Mouse (Mus musculus) erythroblast, embryonic 14.5 days (primary cell): ENCODE results near the gene Olfr826. TPM values are rescaled to one million over a fixed set of nuclear protein-coding genes. Genes with fewer than 3 reads are reported as not detected.
"Not testable (repeated sequence)": the region's sequence is repeated elsewhere in the genome, so short reads cannot be mapped to it uniquely, and the experiment has no call there.

ENCODE experiments used
- H3K27me3 ChIP-seq: 2 replicates; pipeline ENCODE4 v1.6.1; 2012; ENCODE audit warnings: inconsistent platforms; ENCODE audit not compliant: control insufficient read depth
- H3K36me3 ChIP-seq: 2 replicates; pipeline ENCODE4 v1.6.1; 2012; ENCODE audit warnings: mild to moderate bottlenecking, inconsistent platforms; ENCODE audit not compliant: control insufficient read depth
- H3K4me1 ChIP-seq: 2 replicates; pipeline ENCODE4 v1.6.1; 2012; ENCODE audit warnings: inconsistent platforms; ENCODE audit not compliant: control insufficient read depth
- H3K4me3 ChIP-seq: replicated peaks from 2 replicates; pipeline ENCODE3; 2012; ENCODE audit warnings: moderate library complexity, mild to moderate bottlenecking, inconsistent platforms
- H3K9me3 ChIP-seq: 2 replicates; pipeline ENCODE4 v1.6.1; 2012; ENCODE audit warnings: low read length, inconsistent platforms, mixed read lengths; ENCODE audit not compliant: control insufficient read depth
- GATA1 ChIP-seq: IDR thresholded peaks from 2 replicates; pipeline ENCODE4 v1.6.1; 2012; ENCODE audit warnings: low read length, inconsistent platforms, mixed read lengths
- TAL1 ChIP-seq: IDR thresholded peaks from 3 replicates; pipeline ENCODE4 v1.6.1; 2012; ENCODE audit warnings: low read length, inconsistent platforms, mixed read lengths
- polyA plus RNA-seq: library from polyadenylated mRNA; stranded (reverse); fragments of >175 nt; gene quantifications from 2 replicates; pipeline ENCODE4 v1.2.3, GENCODE M21; 2012

Gene Olfr826
- not detected in 2 replicates for polyA plus RNA-seq

DNA sequence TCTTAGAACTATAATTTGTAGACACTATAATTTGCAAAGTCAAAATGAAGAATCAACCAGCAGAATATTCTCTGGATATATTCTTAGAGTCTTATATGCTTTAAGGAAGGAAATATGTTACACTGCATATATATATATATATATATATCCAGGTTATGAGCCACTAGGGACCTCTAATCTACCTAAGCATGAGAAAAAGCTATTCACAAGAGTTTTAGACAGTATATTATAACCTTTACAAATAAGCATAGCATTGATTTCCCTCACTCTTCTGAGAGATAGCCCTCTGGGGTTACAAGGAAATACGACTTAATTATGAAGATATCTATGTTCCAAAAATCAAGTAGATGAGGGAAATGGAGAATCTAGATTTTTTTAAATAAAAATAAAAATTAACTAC lies at the start of gene Olfr826:
TSS of gene Olfr826 (minus strand) at position 101 of the 400 bp plus-strand sequence.
- no peak for TF ChIP-seq GATA1
- TF ChIP-seq TAL1: no peak
- Histone ChIP-seq H3K4me3 (no peak within 1 kb of the TSS), H3K27me3 (no peaks in the 10 kb centered on the region), H3K9me3 (no peaks in the 10 kb centered on the region), H3K4me1 (no peaks in the 10 kb centered on the region), H3K36me3 (no peaks in the 10 kb centered on the region)

DNA sequence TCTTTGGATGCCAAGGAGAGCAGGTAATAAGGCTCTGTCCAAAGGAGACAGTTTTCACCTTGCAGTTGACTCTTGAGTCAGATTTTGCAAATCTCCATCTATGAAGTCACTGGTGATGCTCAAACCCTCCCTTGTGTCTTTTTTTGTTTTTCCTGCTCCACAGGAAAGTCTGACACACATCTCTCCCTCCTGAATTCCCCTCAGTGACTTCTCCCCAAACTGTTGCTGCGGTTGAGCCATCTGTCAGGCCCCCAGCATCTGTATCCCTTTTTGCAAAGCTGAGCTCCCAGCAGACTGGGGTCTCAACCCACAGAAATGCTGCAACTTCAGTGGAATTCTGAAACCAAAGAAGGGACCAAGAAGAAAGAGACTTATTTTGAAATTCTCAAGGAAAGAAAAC lies 48.1 kb upstream of the Olfr826 start:
- TF ChIP-seq TAL1 (no peak), GATA1 (no peak)
- Histone ChIP-seq H3K4me1 (no peaks in the 10 kb centered on the region), H3K9me3 (no peaks in the 10 kb centered on the region)

DNA sequence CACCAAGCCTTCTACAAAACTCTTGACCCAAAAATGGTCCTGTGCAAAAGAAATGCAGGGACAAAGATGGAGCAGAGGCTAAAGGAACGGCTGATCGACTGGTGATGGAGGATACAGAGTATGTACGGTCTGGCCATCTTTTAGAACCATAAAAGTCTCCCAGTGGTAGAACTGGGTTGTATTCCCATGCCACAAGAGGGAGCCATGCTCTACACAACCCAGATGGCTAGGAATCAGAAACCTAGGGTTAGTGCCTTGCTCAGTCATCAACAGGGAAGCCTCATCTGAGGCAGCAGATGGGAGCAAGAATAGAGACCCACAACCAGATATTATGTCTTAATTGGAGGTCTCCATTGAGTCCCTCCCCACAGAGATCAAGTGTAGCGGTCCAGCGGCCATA lies 45.6 kb upstream of the Olfr826 start:
- Histone ChIP-seq H3K27me3 (no peaks in the 10 kb centered on the region), H3K9me3 (no peaks in the 10 kb centered on the region), H3K4me3 (no peak overlapping the region), H3K36me3 (no peaks in the 10 kb centered on the region), H3K4me1 (no peaks in the 10 kb centered on the region)
- no peak for TF ChIP-seq GATA1
- TF ChIP-seq TAL1: no peak

More for the DNA sequence above, 48.1 kb upstream of the Olfr826 start:
- no peaks in the 10 kb centered on the region for H3K27me3 ChIP-seq
- H3K4me3 ChIP-seq: no peak overlapping the region
- H3K36me3 ChIP-seq: no peaks in the 10 kb centered on the region

DNA sequence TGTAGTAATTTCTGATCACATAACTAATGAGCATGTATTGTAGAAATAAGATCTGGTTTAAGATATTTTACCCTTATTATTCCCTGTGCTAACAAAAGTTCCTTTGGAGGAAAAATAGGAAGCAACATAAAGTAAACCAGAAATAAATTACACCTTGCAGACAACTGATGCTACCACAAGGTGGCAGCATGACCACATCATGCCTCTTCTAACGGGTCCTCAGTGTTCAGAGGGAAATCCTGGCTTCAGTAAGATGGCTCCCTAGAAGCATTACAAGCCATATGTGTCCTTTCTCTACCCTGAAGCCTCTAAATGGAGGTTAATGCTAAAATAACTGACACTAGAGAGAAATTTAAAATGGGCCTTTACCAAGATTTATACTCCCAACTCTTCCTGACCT lies 44.3 kb upstream of the Olfr826 start:
- H3K27me3 ChIP-seq: no peaks in the 10 kb centered on the region
- H3K4me3 ChIP-seq: no peak overlapping the region
- no peaks in the 10 kb centered on the region for H3K4me1 ChIP-seq
- no peaks in the 10 kb centered on the region for H3K36me3 ChIP-seq
- TF ChIP-seq GATA1: no peak
- TF ChIP-seq TAL1: no peak
- H3K9me3 ChIP-seq: no peaks in the 10 kb centered on the region

DNA sequence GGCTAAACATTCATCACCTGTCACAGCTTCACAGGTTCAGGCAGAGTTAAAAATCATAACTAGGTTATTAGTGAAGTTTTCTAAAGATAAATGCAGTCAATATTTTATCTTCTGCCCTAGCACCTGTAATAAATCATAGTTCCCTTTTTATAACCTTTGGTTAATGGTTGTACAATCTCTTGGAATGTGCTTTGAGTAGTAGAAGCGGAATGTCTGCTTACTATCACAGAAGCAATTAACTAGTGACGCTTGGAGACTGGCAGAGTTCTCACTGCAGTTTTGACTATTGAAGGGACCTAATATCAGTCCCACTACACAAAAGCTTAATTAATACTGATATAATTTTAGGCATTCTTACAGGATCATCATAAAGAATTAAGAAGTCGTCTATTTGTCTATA lies 41.0 kb upstream of the Olfr826 start:
- no peaks in the 10 kb centered on the region for H3K27me3 ChIP-seq
- no peaks in the 10 kb centered on the region for H3K9me3 ChIP-seq
- TF ChIP-seq TAL1 (no peak), GATA1 (no peak)
- no peak overlapping the region for H3K4me3 ChIP-seq
- no peaks in the 10 kb centered on the region for H3K4me1 ChIP-seq
- no peaks in the 10 kb centered on the region for H3K36me3 ChIP-seq

DNA sequence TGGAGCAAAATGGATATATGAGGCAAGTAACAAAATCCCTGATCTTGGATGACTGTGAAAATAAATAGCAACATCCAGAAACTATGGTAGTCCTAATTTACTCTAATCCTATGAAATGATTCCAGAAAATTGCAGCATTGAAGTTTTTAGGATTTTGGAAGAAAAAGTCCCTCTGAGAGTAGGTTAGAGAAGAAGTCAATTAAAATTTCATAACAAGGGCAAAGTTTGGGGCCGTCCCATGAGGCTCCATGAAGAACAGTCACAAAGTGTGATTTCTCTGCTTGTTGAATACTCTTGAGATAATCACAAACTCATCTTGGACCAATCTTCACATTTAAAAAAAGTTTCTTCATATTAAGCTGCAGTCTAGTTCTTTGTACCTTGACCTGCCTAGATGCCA lies 30.3 kb upstream of the Olfr826 start, which contains the start of gene Olfr827:
TSS of gene Olfr827 (minus strand) at position 101 of the 400 bp plus-strand sequence.
- Histone ChIP-seq H3K9me3 (no peaks in the 10 kb centered on the region), H3K4me3 (no peak within 1 kb of the TSS), H3K4me1 (no peaks in the 10 kb centered on the region), H3K36me3 (no peaks in the 10 kb centered on the region), H3K27me3 (no peaks in the 10 kb centered on the region)
- TF ChIP-seq TAL1 (no peak), GATA1 (no peak)

DNA sequence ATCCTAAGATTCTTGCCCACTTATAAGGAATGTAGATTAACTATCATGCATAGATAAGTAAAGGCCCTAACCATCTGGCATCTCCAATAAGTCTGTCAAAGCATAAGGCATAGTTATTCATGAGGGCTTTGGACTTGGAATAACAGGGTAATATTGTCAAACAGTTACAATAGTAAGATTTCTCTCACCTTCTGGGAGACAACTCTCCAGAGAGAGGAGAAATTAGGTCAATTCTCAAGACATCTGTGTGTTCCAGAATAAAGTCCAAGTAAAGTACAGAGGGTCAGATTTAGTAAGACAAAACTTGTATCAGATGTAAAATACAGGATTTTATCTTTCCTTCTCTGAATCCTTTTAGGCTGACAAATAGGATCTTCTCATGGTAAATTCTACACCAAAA lies 17.3 kb downstream of the Olfr826 start, which contains the start of gene Olfr825:
TSS of gene Olfr825 (minus strand) at position 101 of the 400 bp plus-strand sequence.
- no peaks in the 10 kb centered on the region for H3K36me3 ChIP-seq
- TF ChIP-seq TAL1 (no peak), GATA1 (no peak)
- H3K4me3 ChIP-seq: no peak within 1 kb of the TSS
- H3K27me3 ChIP-seq: no peaks in the 10 kb centered on the region
- H3K4me1 ChIP-seq: no peaks in the 10 kb centered on the region
- peaks cover 2% of the 10 kb centered on the region; the same call in 1 of the 2 replicates for H3K9me3 ChIP-seq

DNA sequence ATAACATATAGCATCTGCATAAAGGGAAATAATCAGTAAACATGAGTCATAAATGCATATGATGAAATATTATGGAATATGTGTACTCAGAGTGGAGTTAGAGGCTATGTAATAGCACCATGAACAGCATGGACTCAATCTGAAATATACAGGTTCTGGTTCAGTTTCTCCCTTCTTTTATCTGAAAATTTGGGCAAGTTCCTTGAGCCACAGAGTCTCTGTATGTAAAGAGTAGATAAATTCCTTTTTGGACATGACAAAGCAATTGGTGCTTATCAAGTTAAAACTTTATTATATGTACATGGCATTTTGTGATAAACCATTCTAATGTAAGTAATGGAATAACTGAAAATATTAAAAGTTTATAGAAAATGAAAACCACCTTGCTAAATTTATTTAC lies 18.8 kb downstream of the Olfr826 start:
- Histone ChIP-seq H3K9me3 (peaks cover 2% of the 10 kb centered on the region; the same call in 1 of the 2 replicates), H3K4me3 (no peak overlapping the region), H3K36me3 (no peaks in the 10 kb centered on the region), H3K4me1 (no peaks in the 10 kb centered on the region), H3K27me3 (no peaks in the 10 kb centered on the region)
- TF ChIP-seq GATA1 (no peak), TAL1 (no peak)

DNA sequence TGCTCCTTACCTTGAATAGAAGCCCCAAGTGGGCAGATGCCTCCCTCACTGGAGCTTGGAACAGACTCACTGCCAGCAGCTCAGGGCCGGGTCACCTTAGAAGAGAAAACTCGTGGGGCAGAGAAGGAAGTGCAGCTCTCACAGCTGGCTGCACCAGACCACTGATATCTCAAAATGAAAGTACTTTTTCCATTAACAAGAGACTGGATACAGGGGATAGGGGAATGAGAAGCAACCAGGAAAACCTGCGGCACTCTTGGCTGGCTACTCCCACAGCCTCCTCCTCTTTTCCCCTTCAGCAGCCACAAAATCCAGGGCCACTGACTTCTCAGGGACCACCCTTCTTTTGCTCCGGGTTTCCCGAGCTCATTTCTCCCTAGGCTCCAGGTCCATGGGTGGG lies 39.9 kb downstream of the Olfr826 start:
- peaks cover 9% of the 10 kb centered on the region; the same call in 1 of the 2 replicates for H3K9me3 ChIP-seq
- H3K4me3 ChIP-seq: no peak overlapping the region
- H3K4me1 ChIP-seq: no peaks in the 10 kb centered on the region
- no peak for TF ChIP-seq TAL1
- no peak for TF ChIP-seq GATA1
- no peaks in the 10 kb centered on the region for H3K27me3 ChIP-seq
- no peaks in the 10 kb centered on the region for H3K36me3 ChIP-seq

DNA sequence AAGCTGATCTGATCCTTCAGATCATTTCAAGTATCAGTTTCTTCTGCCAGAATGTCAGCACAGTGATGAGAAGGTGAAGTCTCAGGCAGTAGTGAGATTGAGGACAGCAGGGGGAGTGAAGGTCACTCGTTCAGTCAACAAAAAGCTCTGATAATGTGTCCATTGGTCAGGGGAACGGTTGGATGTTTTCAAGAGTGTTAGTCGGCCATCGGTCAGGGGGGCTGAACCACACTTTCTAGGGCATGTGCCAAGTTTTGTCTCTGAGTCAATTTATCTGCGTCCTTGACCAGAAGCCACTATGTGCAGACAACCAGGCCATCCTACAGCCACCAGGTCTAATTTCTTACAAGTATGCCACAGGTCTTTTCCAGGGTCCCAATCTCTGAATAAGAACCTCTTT lies 41.5 kb downstream of the Olfr826 start:
- H3K4me3 ChIP-seq, H3K27me3 ChIP-seq: not testable (repeated sequence)

More for the DNA sequence above, 41.5 kb downstream of the Olfr826 start:
- H3K9me3 ChIP-seq, H3K4me1 ChIP-seq, H3K36me3 ChIP-seq: not testable (repeated sequence)
